Mouse (Mus musculus): ENCODE results near the gene Prdx2. TPM values are rescaled to one million over a fixed set of nuclear protein-coding genes. Genes with fewer than 3 reads are reported as not detected.

Prdx2 gene
- total RNA-seq, 2 experiments from 2014 or later: 477 to 503 TPM

DNA sequence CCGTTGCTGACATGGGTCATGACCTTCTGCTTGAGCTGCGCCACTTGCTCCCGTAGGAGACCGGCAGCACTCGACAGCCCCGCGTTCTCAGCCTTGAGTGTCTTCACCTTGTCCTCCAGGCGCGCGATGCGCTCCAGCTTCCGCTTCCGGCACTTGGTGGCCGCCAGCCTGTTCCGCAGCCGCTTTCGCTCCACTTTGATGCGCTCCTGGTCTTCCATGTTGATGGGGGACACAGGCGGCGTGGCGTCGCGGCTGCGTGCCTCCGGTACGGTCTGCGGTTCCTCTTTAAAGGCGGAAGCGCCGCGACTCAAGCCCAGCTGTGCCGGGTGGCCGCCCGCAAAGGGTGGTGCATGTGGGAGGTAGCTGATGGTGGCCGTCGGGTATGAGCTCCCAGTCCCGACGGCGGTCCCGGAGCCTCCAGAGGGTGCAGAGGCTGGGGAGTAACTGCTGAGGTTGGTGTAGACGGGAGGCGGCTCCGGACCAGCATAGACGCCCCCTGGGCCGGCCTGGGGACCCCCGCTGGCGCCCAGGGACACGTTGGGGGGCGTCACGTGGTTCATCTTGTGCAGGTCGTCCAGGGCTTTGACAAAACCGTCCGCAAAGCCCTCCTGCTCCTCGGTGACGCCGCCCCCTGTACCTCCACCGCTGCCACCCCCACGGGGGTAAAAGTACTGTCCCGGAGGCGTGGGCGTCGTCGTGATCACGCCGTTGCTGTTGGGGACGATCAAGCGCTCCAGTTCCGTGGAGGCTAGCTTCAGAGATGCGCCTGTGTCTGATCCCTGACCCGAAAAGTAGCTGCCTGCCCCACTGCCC is 8.3 kb downstream of the Prdx2 start:
- DNase-seq: peak; percentile 83

- DNase-seq: peak; percentile 99
These were observed 9.0 kb downstream of the Prdx2 start, which contains the start of gene Junb for GRCm38 (mm10) chr8:84978248-84978940. Junb (minus strand) TSS chr8:84978718.

DNA sequence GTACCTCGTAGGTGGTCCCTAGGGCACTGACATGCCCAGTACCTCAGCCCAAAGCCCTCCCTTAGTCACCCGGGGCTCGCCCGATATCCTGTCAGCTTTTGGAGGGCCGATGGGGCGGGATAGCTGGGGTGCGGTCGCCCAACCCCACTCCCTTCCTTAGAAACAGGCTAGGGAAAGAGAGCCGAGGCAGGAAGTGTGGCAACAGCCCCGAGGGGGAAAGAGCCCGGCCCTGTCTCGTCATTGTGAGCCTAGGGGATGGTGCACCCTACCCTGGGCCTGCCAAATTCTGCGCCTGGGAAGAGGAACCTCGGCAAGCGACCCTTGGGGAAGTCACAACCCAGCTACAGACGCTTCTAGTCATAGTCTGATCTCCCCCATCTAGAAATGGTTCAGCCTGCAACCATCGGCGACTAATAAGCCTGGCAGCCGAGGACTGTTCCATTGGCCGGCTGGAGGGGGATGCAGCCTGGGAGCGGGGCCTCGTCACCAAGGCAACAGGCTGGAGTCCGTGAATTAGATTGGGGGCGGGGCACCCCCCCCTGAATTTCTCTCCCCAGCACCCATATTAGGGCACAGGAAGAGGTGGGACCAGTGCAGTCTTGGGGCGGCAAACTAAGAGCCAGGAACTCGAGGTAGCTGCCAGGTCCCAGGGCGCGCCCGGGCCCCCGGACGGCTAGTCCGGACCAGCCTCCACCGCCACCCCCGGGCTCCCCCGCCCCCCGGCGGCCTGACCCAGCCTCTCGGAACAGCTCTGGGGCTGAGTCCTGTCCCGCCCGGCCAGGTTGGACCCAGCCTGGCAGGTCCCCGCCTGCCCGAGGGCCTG is 10.4 kb downstream of the Prdx2 start:
- DNase-seq: peak; percentile 94

DNA sequence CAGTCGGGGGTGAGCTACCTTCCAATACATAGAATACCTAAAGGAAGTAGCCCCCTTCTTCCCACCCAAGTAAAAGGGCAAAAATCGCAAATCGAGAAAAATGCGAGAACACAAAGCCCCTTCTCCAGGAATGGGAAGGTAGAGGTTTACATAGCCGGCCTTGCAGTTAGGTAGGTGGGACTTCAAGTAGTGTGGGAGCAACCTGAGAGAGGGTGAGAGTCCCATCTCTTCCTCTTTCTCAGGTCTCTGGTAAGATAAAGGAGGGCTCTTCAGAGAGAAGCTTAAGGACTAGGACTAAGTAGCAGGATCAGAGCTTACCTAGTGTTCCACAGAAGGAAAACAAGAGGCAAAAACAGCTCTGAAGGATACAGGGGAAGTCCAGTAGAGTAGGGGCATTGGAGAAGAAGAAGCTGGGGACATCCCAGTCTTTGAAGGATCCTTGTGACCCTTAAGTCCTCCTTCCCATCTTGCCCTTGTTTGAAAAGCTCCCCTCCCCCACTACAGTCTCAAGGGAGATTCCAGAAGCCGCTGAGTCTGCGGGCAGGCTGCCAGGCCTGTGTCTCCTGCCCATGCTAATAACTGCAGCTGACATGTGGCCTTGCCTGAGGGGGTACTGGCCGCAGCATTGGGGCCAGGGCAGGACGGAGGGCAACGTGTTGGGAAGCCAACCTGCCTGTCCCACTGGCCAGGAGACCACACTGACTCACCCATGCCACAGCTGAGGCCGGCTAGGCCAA is 11.4 kb downstream of the Prdx2 start:
- peak; percentile 91 for DNase-seq

DNA sequence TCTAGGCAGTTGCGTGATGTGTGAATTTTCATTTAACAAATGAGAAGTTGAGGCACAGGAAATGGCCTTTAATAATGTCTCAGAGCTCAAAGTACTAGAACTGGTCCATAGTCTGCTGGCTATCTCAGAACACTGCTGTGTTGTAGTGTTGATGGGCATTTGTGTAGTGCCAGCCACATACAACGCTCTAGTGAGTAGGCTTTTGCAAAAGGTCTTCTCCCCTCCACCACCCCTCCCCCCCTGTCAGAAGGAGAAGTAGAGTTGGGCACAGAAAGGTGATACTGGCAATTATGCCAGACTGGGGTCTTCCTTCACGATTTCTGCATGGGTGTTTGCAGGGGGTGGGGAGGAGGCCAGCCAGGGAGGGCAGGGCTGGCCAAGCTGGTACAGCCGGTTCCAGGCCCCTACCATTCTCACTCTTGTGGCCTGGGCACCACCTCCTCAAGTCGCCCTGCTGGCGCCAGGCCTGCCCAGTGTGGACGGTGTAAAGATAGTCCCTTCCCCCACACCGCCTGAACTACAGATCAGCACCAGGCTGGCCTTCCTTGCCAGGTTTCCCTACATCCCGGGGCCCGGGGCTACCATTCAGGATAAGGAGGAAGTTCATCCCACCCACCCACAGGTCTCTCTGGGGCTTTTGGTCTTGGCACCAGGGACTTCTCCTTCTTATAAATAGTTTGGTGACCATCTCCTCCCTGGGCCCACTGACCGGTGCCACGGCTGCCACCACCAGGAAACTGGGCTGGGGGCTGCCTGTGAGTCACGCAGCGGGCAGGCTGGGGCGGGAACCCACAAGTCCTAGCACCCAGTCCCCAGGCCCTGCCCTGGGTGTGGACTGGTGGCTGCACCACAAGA is 12.5 kb downstream of the Prdx2 start:
- no peak for DNase-seq

DNA sequence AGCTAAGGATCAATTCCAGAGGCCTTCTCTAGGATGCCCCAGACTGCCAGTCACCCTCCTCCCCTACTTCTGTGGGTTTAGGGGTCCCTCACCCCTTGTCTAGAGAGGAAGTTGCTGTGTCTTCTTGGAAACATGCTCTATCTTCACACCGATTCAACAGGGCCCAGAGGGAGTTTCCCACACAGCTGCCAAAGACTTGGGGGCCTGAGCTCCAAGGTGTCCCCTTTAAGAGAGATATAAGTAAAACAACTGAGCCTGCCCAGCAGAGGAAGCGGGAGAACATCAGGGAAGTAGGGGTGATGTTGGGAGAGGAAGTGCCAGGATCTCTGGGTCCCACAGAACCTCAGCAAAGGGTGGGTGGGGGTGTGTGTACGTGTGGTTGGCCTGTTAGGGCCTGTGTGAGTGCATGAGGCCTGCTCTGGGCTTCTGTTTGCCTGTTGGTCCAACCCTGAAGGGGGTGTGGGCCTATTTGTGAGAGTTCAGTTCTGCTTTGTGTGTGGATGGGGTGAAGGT is 13.2 kb downstream of the Prdx2 start:
- DNase-seq: no peak

DNA sequence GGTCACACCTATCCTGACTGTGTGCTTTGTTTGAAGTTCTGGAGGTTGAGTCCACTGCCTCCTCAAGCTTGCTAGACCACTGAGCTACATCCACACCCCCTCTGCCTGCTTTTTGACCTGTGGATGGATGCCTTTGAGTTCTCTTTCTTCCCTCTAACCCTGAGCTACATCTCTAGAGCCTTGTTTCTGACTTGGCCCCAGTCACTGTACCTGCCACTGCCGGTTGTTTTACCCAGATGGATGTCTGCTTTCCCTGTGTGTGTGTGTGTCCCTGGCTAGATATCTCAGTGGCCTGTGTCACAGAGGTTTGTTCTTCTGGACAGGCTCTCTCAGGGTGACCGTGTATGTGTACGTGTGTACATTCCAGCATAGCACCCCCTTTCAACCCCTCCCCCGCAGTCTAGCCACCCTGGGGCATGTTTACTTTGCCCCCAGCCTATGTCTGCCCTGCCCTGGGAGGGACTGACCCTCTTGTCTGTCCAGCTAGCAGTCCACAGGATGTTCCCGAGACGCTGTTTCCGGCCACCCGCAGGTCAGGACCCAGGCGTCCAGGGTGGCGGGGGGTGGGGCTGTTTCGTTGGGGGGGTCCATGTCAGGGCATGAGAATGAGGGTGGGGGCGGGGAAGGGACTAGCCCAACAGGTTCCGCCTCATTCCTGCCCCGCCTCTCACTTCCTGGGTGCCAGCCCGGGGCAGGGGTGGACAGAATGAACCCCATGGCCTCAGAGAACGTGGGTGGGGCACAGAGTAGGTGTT is 15.1 kb downstream of the Prdx2 start:
- DNase-seq: peak; percentile 50

DNA sequence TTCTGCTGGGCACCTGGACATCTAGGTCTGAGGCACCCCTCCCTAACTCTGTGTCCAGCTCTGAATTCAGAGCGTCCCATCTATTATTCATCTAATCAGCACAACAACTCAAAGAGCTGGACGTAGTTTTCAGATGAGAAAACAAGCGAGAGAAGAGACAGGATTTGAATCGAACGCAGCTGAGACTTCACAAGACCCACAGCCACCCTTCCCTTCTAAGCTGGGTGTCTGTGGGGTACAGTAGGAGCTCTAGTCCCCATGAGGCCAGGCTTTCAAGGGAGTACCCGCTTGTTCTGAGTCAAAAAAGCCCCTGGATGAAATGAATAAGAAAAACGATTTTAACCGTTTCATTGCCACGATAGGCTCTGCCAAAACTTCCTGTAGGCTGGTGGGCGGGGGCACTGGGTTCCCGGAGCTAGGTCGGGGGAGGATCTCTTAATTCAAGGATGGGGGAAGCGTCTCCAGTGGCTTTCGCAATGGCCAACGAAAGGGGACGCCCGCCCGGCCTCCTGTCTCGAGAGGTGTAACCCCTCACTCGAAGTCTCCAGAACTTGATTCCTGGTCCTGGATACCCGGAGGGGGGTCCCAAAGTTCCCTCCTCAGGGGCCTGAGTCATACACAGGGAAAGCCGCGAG is 15.8 kb downstream of the Prdx2 start:
- no peak for DNase-seq

DNA sequence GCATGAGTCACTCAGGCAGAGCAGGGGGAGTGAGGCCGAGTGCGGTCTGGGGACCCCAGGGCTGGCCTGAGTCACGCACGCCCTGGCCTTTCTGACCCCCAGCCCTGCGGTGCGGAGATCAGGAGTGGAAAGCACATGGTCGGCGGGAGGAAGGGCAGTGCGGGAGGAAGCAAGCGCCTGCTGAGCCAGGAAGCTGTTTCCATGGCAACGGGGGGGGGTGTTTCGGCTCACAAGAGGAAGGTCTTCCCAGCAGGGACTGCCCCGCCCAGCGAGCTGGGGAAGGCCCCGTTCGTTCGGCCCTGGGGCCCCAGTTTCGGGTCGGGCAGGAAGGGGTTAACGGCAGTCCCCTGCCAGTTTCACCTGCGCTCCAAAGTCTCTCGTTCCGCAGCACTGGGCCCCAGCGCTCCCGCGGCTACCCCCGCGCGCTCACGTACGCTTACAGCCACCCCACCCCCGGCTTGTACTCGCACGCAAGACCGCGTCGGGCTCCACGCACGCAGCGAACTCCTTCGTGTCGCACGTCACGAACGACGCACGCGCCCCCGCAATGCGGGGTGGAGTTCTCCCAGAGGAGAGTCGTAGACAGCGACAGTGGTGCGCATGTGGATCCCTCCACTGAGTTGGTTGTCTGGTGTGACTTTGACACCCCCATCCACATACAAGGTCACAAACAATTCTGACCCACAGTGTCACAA is 16.4 kb downstream of the Prdx2 start:
- DNase-seq: peak; percentile 94

DNA sequence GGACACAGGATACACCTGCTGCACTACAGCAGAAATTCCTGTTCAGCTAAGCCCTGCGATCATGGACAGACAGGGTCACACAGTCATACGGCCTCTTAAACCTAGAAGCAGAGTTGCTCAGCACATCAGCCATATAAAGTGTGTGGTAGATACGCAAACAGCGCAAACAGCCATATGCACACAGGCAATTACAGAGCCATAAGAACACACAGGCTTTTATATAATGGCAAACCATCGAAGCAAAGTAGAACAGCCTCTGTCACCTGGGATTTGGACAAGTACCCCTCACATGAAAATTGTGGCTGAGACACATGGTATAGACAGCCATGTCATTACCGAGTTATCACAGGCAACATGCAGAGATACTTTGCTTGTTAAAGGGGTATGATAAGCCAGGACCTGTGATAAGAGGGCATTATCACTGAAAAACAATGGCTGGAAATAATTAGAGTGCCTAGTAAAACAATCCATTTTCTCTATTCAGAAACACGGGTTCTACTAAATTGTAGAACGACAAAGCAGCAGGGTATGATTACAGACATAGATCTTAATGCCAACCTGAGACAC is 17.1 kb downstream of the Prdx2 start:
- no peak for DNase-seq

DNA sequence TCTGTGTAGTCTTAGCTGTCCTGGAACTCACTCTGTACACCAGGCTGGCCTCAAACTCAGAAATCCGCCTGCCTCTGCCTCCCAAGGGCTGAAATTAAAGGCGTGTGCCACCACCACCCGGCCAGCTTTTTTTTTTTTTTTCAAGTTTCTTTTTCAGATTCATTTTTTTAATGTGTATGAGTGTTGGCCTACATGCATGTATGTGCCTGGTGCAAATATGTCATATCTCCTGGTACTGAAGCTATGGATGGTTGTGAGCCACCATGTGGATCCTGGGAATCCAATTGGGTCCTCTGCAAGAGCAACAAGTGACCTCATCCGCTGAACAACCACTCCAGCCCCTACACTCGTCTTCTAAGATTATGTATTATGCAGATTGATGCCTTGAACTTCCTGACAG is 18.0 kb downstream of the Prdx2 start:
- DNase-seq: no peak

DNA sequence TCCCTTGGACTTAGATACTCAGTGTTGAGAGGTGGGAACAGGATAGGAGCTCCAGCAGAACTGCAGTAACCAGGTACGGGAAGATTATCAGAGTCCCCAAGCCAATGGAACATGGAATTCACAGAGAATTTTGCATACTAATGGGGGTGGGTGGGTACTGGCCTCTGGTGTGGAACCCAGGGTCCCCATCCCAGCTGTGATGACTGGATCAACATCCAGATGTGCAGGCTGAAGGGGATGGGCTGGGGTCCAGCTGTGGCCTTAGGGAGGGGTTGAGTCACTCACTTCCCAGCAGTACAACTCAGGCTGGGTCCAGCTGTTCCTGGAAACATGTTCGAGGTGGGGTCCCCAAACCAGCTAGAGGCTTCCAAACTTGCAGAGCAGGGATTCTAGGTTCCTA is 18.5 kb downstream of the Prdx2 start:
- no peak for DNase-seq

DNA sequence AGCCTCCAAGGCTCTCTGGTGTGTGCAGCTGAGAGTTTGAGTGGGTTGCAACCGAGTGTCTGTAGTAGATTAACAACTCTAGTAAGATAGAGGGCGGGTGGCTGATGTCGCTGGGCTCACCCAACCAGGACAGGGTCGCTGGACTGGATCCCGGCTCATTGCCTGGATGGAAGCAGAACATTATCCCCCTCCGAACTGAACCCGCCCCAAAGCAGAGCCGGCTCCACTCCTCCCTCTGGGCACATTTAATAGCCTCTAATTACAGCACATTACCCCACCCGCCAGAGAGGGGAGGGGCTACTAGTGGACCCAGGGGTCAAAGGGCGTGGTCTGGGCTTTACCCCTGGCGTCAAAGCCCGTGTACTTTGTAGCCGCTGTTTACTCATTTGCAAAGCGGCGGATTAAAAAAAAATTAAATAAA is 19.9 kb downstream of the Prdx2 start:
- DNase-seq: peak; percentile 65

DNA sequence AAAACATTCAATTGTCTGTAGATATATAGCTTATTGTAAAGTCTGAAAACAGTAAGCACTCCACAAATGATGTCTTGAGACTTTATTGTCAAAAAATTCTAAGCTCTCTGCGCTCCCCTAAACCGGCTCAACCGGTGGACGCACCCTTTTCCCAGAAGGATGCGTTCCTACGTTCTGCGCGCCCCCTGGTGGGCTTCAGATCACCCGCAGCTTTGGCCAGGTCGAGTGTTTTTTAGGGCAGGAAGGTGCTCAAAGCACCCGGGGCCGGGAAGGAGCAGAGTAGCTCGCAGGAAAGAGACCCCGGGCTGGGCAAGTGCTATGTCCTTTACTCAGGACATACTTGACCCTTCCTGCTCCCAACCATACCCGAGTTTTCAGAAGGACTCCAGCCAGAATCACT is 20.4 kb downstream of the Prdx2 start:
- peak; percentile 96 for DNase-seq

- peak; percentile 98 for DNase-seq
These were observed 21.0 kb downstream of the Prdx2 start, which contains the start of gene Hook2 for GRCm38 (mm10) chr8:84990349-84990748. Hook2 (plus strand) TSS chr8:84990603.

DNA sequence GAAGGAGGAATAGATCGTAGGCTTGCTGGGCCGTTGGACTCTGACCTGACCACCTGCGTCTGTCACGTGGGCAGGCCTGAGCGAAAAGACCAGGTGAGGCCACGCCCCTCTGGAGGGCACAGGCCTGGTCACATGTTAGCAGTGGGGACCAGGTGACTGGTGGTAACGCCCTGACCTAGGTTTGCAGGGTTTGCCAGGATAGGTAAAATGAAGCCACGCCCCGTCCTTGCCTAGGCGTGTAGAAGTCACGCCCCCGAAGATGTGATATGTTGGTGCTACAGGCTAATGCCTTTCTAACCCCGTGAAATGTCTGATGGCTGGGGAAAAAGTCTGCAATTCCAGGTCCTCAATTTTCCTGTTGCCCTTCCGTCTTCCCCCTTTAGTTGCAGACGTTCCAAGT is 21.4 kb downstream of the Prdx2 start:
- no peak for DNase-seq

DNA sequence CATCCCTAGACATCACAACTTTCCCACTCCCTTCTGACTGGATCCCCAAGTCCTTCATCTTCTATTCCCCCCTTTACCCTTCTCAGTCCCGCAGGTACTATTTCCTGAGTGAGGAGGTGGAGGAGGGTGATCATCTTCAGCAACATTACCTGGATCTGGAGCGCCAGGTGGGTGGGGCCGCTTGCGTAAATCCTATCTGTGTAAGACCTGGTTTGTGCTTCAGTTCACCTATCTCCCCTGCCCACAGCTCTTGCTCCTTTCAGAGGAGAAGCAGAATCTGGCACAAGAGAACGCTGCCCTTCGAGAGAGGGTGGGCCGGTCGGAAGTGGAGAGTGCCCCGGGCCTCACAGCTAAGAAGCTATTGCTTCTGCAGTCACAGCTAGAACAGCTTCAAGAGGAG is 25.0 kb downstream of the Prdx2 start:
- no peak for DNase-seq

DNA sequence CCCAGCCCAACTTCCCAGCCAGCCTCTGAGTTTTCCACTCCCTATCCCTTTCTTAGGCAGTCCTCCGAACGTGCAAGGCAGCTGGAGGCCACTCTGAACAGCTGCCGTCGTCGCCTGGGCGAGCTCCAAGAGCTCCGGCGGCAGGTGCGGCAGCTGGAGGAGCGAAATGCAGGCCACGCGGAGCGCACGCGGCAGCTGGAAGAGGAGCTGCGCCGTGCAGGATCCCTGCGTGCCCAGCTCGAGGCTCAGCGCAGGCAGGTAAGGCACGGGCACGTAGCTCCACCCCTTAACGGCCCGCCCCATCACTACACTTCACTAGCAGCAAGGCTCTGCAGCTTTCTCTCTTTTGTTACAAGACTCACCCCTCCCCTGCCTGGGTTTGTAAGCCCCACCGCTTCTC is 26.3 kb downstream of the Prdx2 start:
- DNase-seq: no peak

DNA sequence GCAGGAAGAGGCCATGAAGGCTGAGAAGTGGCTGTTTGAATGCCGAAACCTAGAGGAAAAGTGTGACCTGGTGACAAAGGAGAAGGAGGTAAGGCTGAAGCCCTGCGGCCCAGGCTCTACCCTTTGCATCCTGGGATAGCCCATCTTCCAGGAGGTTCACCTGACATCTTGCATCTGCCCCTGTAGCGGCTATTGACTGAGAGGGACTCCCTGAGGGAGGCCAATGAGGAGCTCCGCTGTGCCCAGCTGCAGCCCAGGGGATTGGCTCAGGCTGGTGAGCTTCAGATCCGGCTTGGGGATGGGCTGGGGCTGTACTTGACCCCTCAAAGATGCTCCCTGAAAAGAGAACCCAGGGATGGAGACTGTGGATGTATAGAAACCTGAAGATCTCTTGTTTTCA is 27.6 kb downstream of the Prdx2 start:
- no peak for DNase-seq

Data from adrenal gland, postnatal 10 days (tissue).